Comparison of ENCODE assay signal across 8 mouse cellular contexts in the genomic region with DNA sequence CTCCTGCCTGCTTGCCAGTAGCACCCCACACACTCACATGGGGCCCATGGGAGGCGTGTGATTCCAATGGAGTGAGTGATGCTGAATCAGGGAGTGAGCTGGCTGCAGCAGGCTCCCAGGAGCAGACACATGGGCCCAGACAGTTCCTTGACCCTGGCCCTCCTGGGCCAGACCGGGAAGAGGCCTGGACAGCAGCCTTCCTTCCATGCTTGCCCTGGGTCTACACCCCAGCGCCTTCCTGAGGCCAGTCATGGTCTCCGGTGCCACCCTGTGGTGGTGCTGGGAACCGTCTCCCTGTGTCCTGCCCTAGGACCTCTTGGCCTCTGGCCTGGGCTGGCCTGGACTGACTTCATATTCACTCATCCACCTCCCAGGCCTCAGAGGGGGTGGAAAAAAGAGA. TPM values are rescaled to one million over a fixed set of nuclear protein-coding genes. Genes with fewer than 3 reads are reported as not detected.
DNase-seq lines count a peak whose midpoint lies in the region; ATAC-seq lines count a peak whose summit lies in the region.

No protein-coding gene starts in this region.

- H3K4me3 ChIP-seq in lung, embryonic 16.5 days (ENCODE audit: low read length) = no peak overlapping the region

- intact Hi-C loops in heart, postnatal 10 days (cut with DNase I) = loop anchor here (1.0 to 5.0 kb wide), 3 partner anchors 59 to 462 kb away; partner anchors contain the start of gene Nectin1

- DNase-seq in ES-CJ7 (ENCODE audit: low read depth, low spot score) = peak; percentile 51
- peak; percentile 44 to 57 for DNase-seq in adrenal gland, postnatal 4 days (ENCODE audit: low spot score in 2 of 2)
- peak; percentile 75 for DNase-seq in fibroblast of lung, adult 2 months (ENCODE audit: low read depth)
- DNase-seq in heart, postnatal 10 days = peak; percentile 80 to 87
- DNase-seq in kidney, postnatal 4 days = peak; percentile 81 to 83
- peak; percentile 74 for DNase-seq in retina, postnatal 1 day

- peaks cover 2% of the 10 kb centered on the region; the same call in 1 of the 2 replicates for H3K36me3 ChIP-seq in lung, embryonic 16.5 days (ENCODE audit: control insufficient read depth, insufficient read depth, low read length)

- H3K9ac ChIP-seq in lung, embryonic 16.5 days (ENCODE audit: low read length) = no peak overlapping the region

- peaks cover 8% of the 10 kb centered on the region; the same call in 1 of the 2 replicates for H3K4me1 ChIP-seq in lung, embryonic 16.5 days (replicated peaks; ENCODE audit: control insufficient read depth, insufficient read depth, low read length)

- 35% methylated on average over 5 of the region's 5 CpGs for WGBS in lung, embryonic 16.5 days

- ATAC-seq in lung, embryonic 16.5 days (ENCODE audit: low read depth) = peak; percentile 23; the same call in 1 of the 2 replicates
- ATAC-seq in erythroblast, adult 5-6 weeks (replicated peaks; ENCODE audit: low FRiP score, poor library complexity, severe bottlenecking) = no peak

- no peaks in the 10 kb centered on the region for H3K27me3 ChIP-seq in lung, embryonic 16.5 days (ENCODE audit: control insufficient read depth, insufficient read depth, low read depth, low read length)

- no peak overlapping the region for H3K27ac ChIP-seq in lung, embryonic 16.5 days (ENCODE audit: low read length)

- H3K4me2 ChIP-seq in lung, embryonic 16.5 days (ENCODE audit: low read depth, low read length) = no peak overlapping the region

- no peaks in the 10 kb centered on the region for H3K9me3 ChIP-seq in lung, embryonic 16.5 days (ENCODE audit: control insufficient read depth, low read length)

RNA-seq across cellular contexts. Expression of gene Nectin1, which starts 58.1 kb away (rescaled TPM):
- 10 to 100 TPM; 22.0 to 22.5 TPM for total RNA-seq in adrenal gland, postnatal 4 days (2021)
- 1 to 10 TPM; 7.0 to 9.5 TPM for total RNA-seq in heart, postnatal 10 days (2021)
- polyA plus RNA-seq in lung, embryonic 16.5 days (2015; fragmentation: Nextera tagmentation; extraction: Ambion mirVana) = 3.9 and 4.6 TPM in 2 replicates
- total RNA-seq in erythroblast, adult 5-6 weeks (2015; ENCODE audit: low replicate concordance) = 0.19 and 1.5 TPM in 2 replicates
- total RNA-seq in erythroblast, adult 5-6 weeks (2017; ENCODE audit: low replicate concordance) = not detected in 2 replicates
